20 mouse cellular contexts compared by ENCODE assay signal in the genomic region with DNA sequence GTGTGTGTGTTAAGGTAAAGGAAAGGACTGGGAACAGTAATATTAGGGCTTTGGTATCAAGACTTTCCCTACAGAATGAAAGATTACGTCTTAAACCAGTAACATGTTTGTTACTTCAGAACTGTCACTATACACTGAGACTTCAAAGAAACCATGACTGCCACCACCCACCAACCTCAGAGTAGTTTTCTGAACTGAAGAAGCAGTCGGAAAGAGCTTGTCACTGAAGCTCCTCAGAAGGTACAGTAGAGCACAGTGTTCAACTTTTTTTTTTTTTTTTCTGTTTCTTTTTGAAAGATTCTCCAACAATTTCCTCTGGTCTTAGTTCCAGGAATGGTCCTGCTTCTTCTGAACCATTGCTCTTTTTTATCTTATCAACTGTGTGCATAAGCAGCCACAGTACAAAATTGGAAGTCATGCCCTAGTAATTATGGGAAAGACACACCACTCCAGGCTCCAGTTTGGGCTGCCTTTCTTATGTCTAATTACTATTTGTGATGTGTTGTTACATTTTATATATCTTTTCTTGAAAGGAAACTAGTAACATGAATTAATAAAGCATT. TPM values are rescaled to one million over a fixed set of nuclear protein-coding genes. Genes with fewer than 3 reads are reported as not detected.
DNase-seq lines count a peak whose midpoint lies in the region; ATAC-seq and TF ChIP-seq lines count a peak whose summit lies in the region.
"Had no signal": no experiment of that assay in that cellular context is flagged by ENCODE, and none has a peak within 500 bp of the region (broad histone marks: within the 10 kb centered on the region; RNA-seq: fewer than 3 reads in every experiment).

No protein-coding gene starts in this region.

- H3K9me3 ChIP-seq in liver, embryonic 13.5 days (replicated peaks): no peaks in the 10 kb centered on the region
- H3K9me3 ChIP-seq in forebrain, embryonic 11.5 days (ENCODE audit: control insufficient read depth, low read length): no peaks in the 10 kb centered on the region
- H3K9me3 ChIP-seq: forebrain, embryonic 12.5 days; limb, embryonic 10.5 days; midbrain, embryonic 13.5 days had no signal

- H3K4me1 ChIP-seq in liver, adult 2 months (ENCODE audit: control insufficient read depth, insufficient read depth, low read length): peaks cover 1% of the 10 kb centered on the region; the same call in 1 of the 2 replicates
- H3K4me1 ChIP-seq in liver, embryonic 13.5 days (replicated peaks): peaks cover 34% of the 10 kb centered on the region
- 0 out of 2 replicates have a peak, but pooled peaks cover 3% of the 10 kb centered on the region for H3K4me1 ChIP-seq in forebrain, embryonic 11.5 days (replicated peaks; ENCODE audit: control insufficient read depth, insufficient read depth, low read length)
- H3K4me1 ChIP-seq: midbrain, embryonic 13.5 days had no signal

- peak; percentile 84 for ATAC-seq in liver, embryonic 13.5 days (ENCODE audit: low read depth)
- no peak for ATAC-seq in forebrain, embryonic 11.5 days (replicated peaks; ENCODE audit: low FRiP score)
- ATAC-seq: hindbrain, postnatal 0 days; midbrain, embryonic 13.5 days had no signal

- no peak for DNase-seq in liver, adult 2 months (ENCODE audit: extremely low read depth, low read depth, low spot score)
- DNase-seq in liver: no peak
- DNase-seq in c-Kit-positive CD71-positive TER-119-negative erythroid progenitor cells, embryonic 14.5 days (ENCODE audit: low read depth): peak; percentile 25
- DNase-seq in liver, embryonic 13.5 days: no peak
- DNase-seq in thymus, postnatal 25 days: peak; percentile 66
- DNase-seq in frontal cortex, postnatal 10 days (ENCODE audit: low spot score in 2 of 2): no peak
- no peak for DNase-seq in forebrain, embryonic 11.5 days (ENCODE audit: low spot score)
- DNase-seq in gastrocnemius, postnatal 10 days: no peak
- DNase-seq: adrenal gland, postnatal 25 days; cerebellum, postnatal 36 days; heart, postnatal 36 days; kidney, adult 8-10 months; kidney, postnatal 36 days; lung, adult 2 months; lung, postnatal 4 days had no signal

- peak overlapping the region; percentile 23; the same call in 1 of the 2 replicates for H3K4me2 ChIP-seq in liver, embryonic 13.5 days
- H3K4me2 ChIP-seq in forebrain, embryonic 11.5 days (ENCODE audit: low read depth, low read length, severe bottlenecking): no peak overlapping the region
- H3K4me2 ChIP-seq: forebrain, embryonic 12.5 days; midbrain, embryonic 13.5 days had no signal

- H3K27me3 ChIP-seq in liver, adult 2 months (ENCODE audit: control insufficient read depth, insufficient read depth, low read length): no peaks in the 10 kb centered on the region
- no peaks in the 10 kb centered on the region for H3K27me3 ChIP-seq in liver, embryonic 13.5 days
- no peaks in the 10 kb centered on the region for H3K27me3 ChIP-seq in forebrain, embryonic 11.5 days (ENCODE audit: control insufficient read depth, insufficient read depth, low read length)
- H3K27me3 ChIP-seq: forebrain, embryonic 12.5 days; midbrain, embryonic 13.5 days had no signal

- no peak overlapping the region for H3K9ac ChIP-seq in liver, adult 2 months (ENCODE audit: low read depth, low read length)
- no peak overlapping the region for H3K9ac ChIP-seq in liver, embryonic 13.5 days
- H3K9ac ChIP-seq in forebrain, embryonic 11.5 days (ENCODE audit: low read length): no peak overlapping the region
- H3K9ac ChIP-seq: forebrain, embryonic 12.5 days; midbrain, embryonic 13.5 days had no signal

- H3K79me2 ChIP-seq in liver, adult 2 months (ENCODE audit: control insufficient read depth, insufficient read depth, low read length): no peaks in the 10 kb centered on the region

- TF ChIP-seq POLR2A in liver, adult 2 months (IDR thresholded peaks at IDR 0.05; ENCODE audit: extremely low read depth, insufficient read depth, low read length): no peak

- H3K36me3 ChIP-seq in liver, adult 2 months (ENCODE audit: control insufficient read depth, insufficient read depth, low read length): no peaks in the 10 kb centered on the region
- no peaks in the 10 kb centered on the region for H3K36me3 ChIP-seq in liver, embryonic 13.5 days
- H3K36me3 ChIP-seq in forebrain, embryonic 11.5 days (ENCODE audit: control insufficient read depth, insufficient read depth, low read length): no peaks in the 10 kb centered on the region
- H3K36me3 ChIP-seq: forebrain, embryonic 12.5 days; limb, embryonic 10.5 days; midbrain, embryonic 13.5 days had no signal

- H3K4me3 ChIP-seq in liver, adult 2 months (ENCODE audit: insufficient read depth, low read depth, low read length): no peak overlapping the region
- no peak overlapping the region for H3K4me3 ChIP-seq in liver, embryonic 13.5 days (replicated peaks)
- no peak overlapping the region for H3K4me3 ChIP-seq in forebrain, embryonic 11.5 days (ENCODE audit: low read depth, low read length)
- H3K4me3 ChIP-seq: forebrain, embryonic 12.5 days; limb, embryonic 10.5 days; midbrain, embryonic 13.5 days; myocyte had no signal

- TF ChIP-seq CTCF in liver, adult 2 months (IDR thresholded peaks at IDR 0.05; ENCODE audit: low read depth, low read length): no peak

- peak overlapping the region; percentile 49; the same call in 1 of the 2 replicates for H3K27ac ChIP-seq in liver, adult 2 months (replicated peaks; ENCODE audit: insufficient read depth, low read depth, low read length)
- H3K27ac ChIP-seq in liver, embryonic 13.5 days: no peak overlapping the region
- no peak overlapping the region for H3K27ac ChIP-seq in forebrain, embryonic 11.5 days (ENCODE audit: low read depth, low read length)
- H3K27ac ChIP-seq: forebrain, embryonic 12.5 days; hindbrain, postnatal 0 days; midbrain, embryonic 13.5 days had no signal

- 80% methylated on average over 2 of the region's 2 CpGs for WGBS in liver, adult 2 months
- WGBS in liver, embryonic 13.5 days (ENCODE audit: insufficient replicate concordance): 21% methylated on average over 2 of the region's 2 CpGs
- 86% methylated on average over 2 of the region's 2 CpGs for WGBS in forebrain, embryonic 11.5 days

RNA-seq across cellular contexts. Expression of a gene that starts 45.9 kb away (rescaled TPM):
- total RNA-seq in liver, adult 2 months (2014; rRNA removed): 70.2 and 82.8 TPM in 2 replicates
- 16.0 and 18.9 TPM in 2 replicates for polyA plus RNA-seq in liver, adult 2 months (2012; rRNA removed)
- polyA plus RNA-seq in liver, embryonic 13.5 days (2015; fragmentation: Nextera tagmentation; extraction: Ambion mirVana): 4.3 and 7.0 TPM in 2 replicates
- 28.6 and 32.0 TPM in 2 replicates for polyA plus RNA-seq in forebrain, embryonic 11.5 days (2014; fragmentation: Nextera tagmentation; extraction: Ambion mirVana)
- 100 to 1,000 TPM; 129 to 145 TPM for total RNA-seq in gastrocnemius, postnatal 10 days (2021)

Comparison
In these comparisons a context has a peak if more than half of its experiments do, and no peak if none do; other contexts are left out.
1. DNase-seq: peak in c-Kit-positive CD71-positive TER-119-negative erythroid progenitor cells, embryonic 14.5 days (single experiment) and thymus, postnatal 25 days (single experiment); none in liver, adult 2 months (single experiment), liver (single experiment), liver, embryonic 13.5 days (single experiment), frontal cortex, postnatal 10 days (0 of 2), forebrain, embryonic 11.5 days (single experiment) and gastrocnemius, postnatal 10 days (single experiment).